Mouse (Mus musculus) intestine, postnatal 0 days (tissue): ENCODE measurements around the gene Mucl3. TPM values are rescaled to one million over a fixed set of nuclear protein-coding genes. Genes with fewer than 3 reads are reported as not detected.
A peak's percentile ranks its signal among the peaks of the same experiment; 100 is the strongest.

Experiments
- ATAC-seq: fragments of 200-750 bp; cut with Nextera tagmentation; 2 replicates; pipeline ENCODE4 v1.8.0; 2017; ENCODE audit warnings: mild to moderate bottlenecking, moderate TSS enrichment, moderate library complexity
- H3K27ac ChIP-seq: fragments of 300-500 bp; sonication (generic); 2 replicates; pipeline ENCODE4 v1.5.1; 2014; ENCODE audit warnings: mild to moderate bottlenecking, low read depth, low read length, moderate library complexity
- H3K27me3 ChIP-seq: fragments of 300-500 bp; sonication (generic); replicated peaks from 2 replicates; pipeline ENCODE4 v1.6.1; 2014; ENCODE audit warnings: low read length, mixed read lengths; ENCODE audit not compliant: control insufficient read depth, insufficient read depth
- H3K36me3 ChIP-seq: fragments of 300-500 bp; sonication (generic); 2 replicates; pipeline ENCODE4 v1.6.1; 2014; ENCODE audit warnings: mild to moderate bottlenecking, moderate library complexity; ENCODE audit not compliant: control insufficient read depth, insufficient read depth
- H3K4me1 ChIP-seq: fragments of 300-500 bp; sonication (generic); replicated peaks from 2 replicates; pipeline ENCODE4 v1.6.1; 2014; ENCODE audit warnings: antibody characterized with exemption, low read length, mixed read lengths; ENCODE audit not compliant: control insufficient read depth, insufficient read depth
- H3K4me2 ChIP-seq: fragments of 300-500 bp; sonication (generic); replicated peaks from 2 replicates; pipeline ENCODE4 v1.6.1; 2014; ENCODE audit warnings: low read depth, mild to moderate bottlenecking, moderate library complexity
- H3K4me3 ChIP-seq: fragments of 300-500 bp; sonication (generic); 2 replicates; pipeline ENCODE4 v1.5.1; 2014; ENCODE audit warnings: low read depth, low read length
- H3K9ac ChIP-seq: fragments of 300-500 bp; sonication (generic); 2 replicates; pipeline ENCODE4 v1.6.1; 2014; ENCODE audit warnings: mild to moderate bottlenecking, low read depth, low read length
- H3K9me3 ChIP-seq: fragments of 300-500 bp; sonication (generic); 2 replicates; pipeline ENCODE4 v1.6.1; 2016; ENCODE audit warnings: mixed run types; ENCODE audit not compliant: control insufficient read depth
- CTCF ChIP-seq: sonication (generic); IDR thresholded peaks from 2 replicates; pipeline ENCODE4 v1.5.1; 2016; ENCODE audit warnings: low read depth, mild to moderate bottlenecking, control low read depth, antibody characterized with exemption, moderate library complexity
- WGBS: fragments of 180-500 bp; shearing (Covaris S2); extraction: QIAGEN DNeasy Blood & Tissue Kit; methylation state at CpG from one replicate; pipeline ENCODE4 v1.1.7; 2014; 5-methylcytosine and 5-hydroxymethylcytosine counted together
- polyA plus RNA-seq: library from polyadenylated mRNA; unstranded; fragments of >200 nt; fragmentation: Nextera tagmentation; extraction: Ambion mirVana; gene quantifications from 2 replicates; pipeline ENCODE4 v1.2.1, GENCODE M21; 2015

Gene Mucl3
- 2.8 and 16.7 TPM in 2 replicates for polyA plus RNA-seq

GRCm38 (mm10) chr17:35643609-35644236, at the start of gene Mucl3:
Gene Mucl3, minus strand, starts transcription at chr17:35643695.
- Histone ChIP-seq H3K36me3 (no peaks in the 10 kb centered on the region), H3K9me3 (no peaks in the 10 kb centered on the region), H3K4me1 (no peaks in the 10 kb centered on the region), H3K9ac (no peak within 1 kb of the TSS), H3K27me3 (no peaks in the 10 kb centered on the region), H3K27ac (no peak within 1 kb of the TSS), H3K4me2 (no peak within 1 kb of the TSS), H3K4me3 (no peak within 1 kb of the TSS)
- WGBS, result 40% methylated on average over 13 of the region's 13 CpGs
- TF ChIP-seq CTCF, result no peak
- ATAC-seq, result no peak; the same call in 1 of the 2 replicates

DNA sequence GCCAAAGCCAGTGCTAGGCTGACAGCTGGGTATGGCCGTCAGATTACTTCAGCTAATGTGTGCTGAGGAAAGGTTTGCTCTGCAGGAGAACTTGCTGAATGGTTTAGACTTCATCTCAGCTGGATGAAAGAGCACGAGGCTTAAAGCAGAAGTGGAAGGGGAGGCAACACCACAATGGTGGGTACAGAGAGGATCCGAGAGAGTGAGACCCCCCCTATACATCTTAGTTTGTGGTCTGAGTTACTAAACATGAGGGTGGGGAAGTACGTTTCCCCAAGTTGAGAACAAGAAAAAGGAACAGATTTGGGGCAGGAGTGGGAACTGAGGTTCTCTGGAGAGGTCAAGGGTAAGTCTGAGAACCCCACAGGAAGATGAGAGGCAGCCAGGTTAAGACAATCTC, 48.9 kb upstream of the Mucl3 start:
- TF ChIP-seq CTCF, result no peak
- no peak overlapping the region for H3K27ac ChIP-seq
- ATAC-seq, result no peak
- peaks cover 66% of the 10 kb centered on the region for H3K36me3 ChIP-seq
- H3K4me1 ChIP-seq, result 0 out of 2 replicates have a peak, but pooled peaks cover 4% of the 10 kb centered on the region
- 84% methylated on average over 4 of the region's 4 CpGs for WGBS
- H3K4me2 ChIP-seq, result no peak overlapping the region
- H3K27me3 ChIP-seq, result no peaks in the 10 kb centered on the region
- no peaks in the 10 kb centered on the region for H3K9me3 ChIP-seq
- H3K4me3 ChIP-seq, result no peak overlapping the region
- no peak overlapping the region for H3K9ac ChIP-seq

GRCm38 (mm10) chr17:35691811-35692210, 48.3 kb upstream of the Mucl3 start:
- Histone ChIP-seq H3K9ac (no peak overlapping the region), H3K4me1 (0 out of 2 replicates have a peak, but pooled peaks cover under 1% of the 10 kb centered on the region), H3K27ac (no peak overlapping the region), H3K36me3 (peaks cover 71% of the 10 kb centered on the region), H3K4me3 (no peak overlapping the region), H3K27me3 (no peaks in the 10 kb centered on the region), H3K9me3 (no peaks in the 10 kb centered on the region), H3K4me2 (no peak overlapping the region)
- ATAC-seq, result no peak
- 90% methylated on average over 4 of the region's 4 CpGs for WGBS
- no peak for TF ChIP-seq CTCF

DNA sequence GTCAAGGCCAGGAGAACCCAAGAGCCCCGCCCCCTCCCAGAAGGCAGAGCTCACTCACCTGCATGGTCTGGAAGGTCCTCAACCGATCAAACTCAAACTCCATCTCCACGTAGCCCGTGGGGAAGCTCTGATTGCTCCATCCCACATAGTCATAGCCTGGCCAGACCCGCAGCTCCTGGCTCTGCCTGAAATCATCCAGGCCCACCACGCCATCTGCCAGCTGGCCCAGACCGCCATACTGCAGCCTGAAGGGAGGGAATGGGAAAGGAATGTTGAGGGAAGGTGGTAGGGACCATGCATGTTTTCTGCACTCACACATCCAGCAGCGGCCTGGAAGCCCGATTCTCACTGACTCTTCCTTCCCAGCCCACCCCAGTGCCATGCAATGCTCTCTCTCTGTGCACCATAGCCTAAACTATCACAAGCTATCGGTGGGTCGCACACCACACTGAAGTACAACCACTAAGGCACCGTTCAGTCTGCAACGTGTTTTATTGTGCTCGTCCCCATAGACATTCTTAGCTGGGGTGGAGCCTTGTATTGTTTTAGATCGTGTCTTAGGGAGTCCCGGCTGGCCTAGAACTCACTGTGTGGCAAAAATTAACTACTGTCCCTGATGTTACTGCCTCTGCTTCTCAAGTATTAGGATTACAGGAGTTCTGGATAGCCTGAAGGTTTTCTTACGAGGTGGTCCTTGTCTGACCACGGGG, 46.6 kb upstream of the Mucl3 start:
- 90% methylated on average over 18 of the region's 18 CpGs for WGBS
- H3K27me3 ChIP-seq, result no peaks in the 10 kb centered on the region
- no peak overlapping the region for H3K9ac ChIP-seq
- ATAC-seq, result no peak
- TF ChIP-seq CTCF, result no peak
- H3K36me3 ChIP-seq, result peaks cover 86% of the 10 kb centered on the region
- H3K4me2 ChIP-seq, result no peak overlapping the region
- no peak overlapping the region for H3K4me3 ChIP-seq
- no peaks in the 10 kb centered on the region for H3K4me1 ChIP-seq
- H3K9me3 ChIP-seq, result no peaks in the 10 kb centered on the region
- no peak overlapping the region for H3K27ac ChIP-seq

- Histone ChIP-seq H3K9me3 (no peaks in the 10 kb centered on the region), H3K4me2 (no peak overlapping the region), H3K36me3 (peaks cover 97% of the 10 kb centered on the region), H3K4me3 (no peak overlapping the region), H3K9ac (no peak overlapping the region), H3K27ac (peak overlapping the region; percentile 21; the same call in 1 of the 2 replicates), H3K27me3 (no peaks in the 10 kb centered on the region), H3K4me1 (no peaks in the 10 kb centered on the region)
- no peak for TF ChIP-seq CTCF
- ATAC-seq, result no peak
- 82% methylated on average over 25 of the region's 25 CpGs for WGBS
These were observed 45.1 kb upstream of the Mucl3 start for GRCm38 (mm10) chr17:35688347-35689175.

DNA sequence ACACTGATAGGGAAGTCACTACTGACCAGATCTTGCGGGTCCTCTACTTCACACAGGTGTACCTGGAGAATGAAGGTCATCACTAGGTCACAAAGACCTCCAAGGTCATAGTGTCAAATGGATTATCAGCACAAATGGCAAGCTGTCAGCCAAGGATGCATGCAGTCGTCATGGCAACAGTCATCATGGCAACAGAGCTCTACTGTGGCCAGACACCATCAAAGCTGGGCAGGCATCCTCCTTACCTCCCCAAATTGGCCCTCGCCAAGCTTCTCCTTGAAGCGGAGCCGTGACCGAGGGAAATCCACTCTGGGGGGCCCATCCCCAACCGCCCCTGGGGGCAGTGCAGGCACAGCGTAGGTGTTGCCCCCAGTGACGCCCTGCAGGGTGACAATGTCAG, 41.6 kb upstream of the Mucl3 start:
- no peaks in the 10 kb centered on the region for H3K9me3 ChIP-seq
- H3K27ac ChIP-seq, result no peak overlapping the region
- no peaks in the 10 kb centered on the region for H3K27me3 ChIP-seq
- H3K4me3 ChIP-seq, result no peak overlapping the region
- ATAC-seq, result no peak
- peaks cover 78% of the 10 kb centered on the region for H3K36me3 ChIP-seq
- H3K4me1 ChIP-seq, result no peaks in the 10 kb centered on the region
- no peak overlapping the region for H3K9ac ChIP-seq
- H3K4me2 ChIP-seq, result no peak overlapping the region
- no peak for TF ChIP-seq CTCF
- WGBS, result 75% methylated on average over 9 of the region's 9 CpGs
